ENCODE assay signal across 30 mouse cellular contexts in genomic region chr4:130215392-130215791, GRCm38 (mm10). TPM values are rescaled to one million over a fixed set of nuclear protein-coding genes. Genes with fewer than 3 reads are reported as not detected.
"Had no signal": no experiment of that assay in that cellular context is flagged by ENCODE, and none has a peak within 500 bp of the region (broad histone marks: within the 10 kb centered on the region; RNA-seq: fewer than 3 reads in every experiment).

No protein-coding gene starts in this region.

- H3K4me2 ChIP-seq: heart, embryonic 11.5 days; heart, embryonic 13.5 days; heart, embryonic 15.5 days; hindbrain, embryonic 13.5 days; hindbrain, embryonic 15.5 days; kidney, embryonic 15.5 days; limb, embryonic 13.5 days; limb, embryonic 15.5 days; liver, embryonic 12.5 days had no signal

- ATAC-seq: hindbrain, postnatal 0 days; liver, embryonic 12.5 days had no signal

- H3K4me1 ChIP-seq: heart, embryonic 13.5 days; heart, embryonic 15.5 days; hindbrain, embryonic 13.5 days; hindbrain, embryonic 15.5 days; kidney, embryonic 15.5 days; limb, embryonic 13.5 days; limb, embryonic 15.5 days had no signal

- H3K4me3 ChIP-seq: gastrocnemius, adult 2 months; heart, adult 2 months; heart, embryonic 13.5 days; heart, embryonic 15.5 days; hindbrain, embryonic 13.5 days; hindbrain, embryonic 15.5 days; kidney, embryonic 15.5 days; layer of hippocampus, adult 2 months; limb, embryonic 13.5 days; limb, embryonic 15.5 days; liver, embryonic 12.5 days had no signal

- H3K36me3 ChIP-seq: heart, embryonic 13.5 days; heart, embryonic 15.5 days; hindbrain, embryonic 13.5 days; hindbrain, embryonic 15.5 days; kidney, embryonic 15.5 days; limb, embryonic 13.5 days; limb, embryonic 15.5 days; liver, embryonic 12.5 days had no signal

- H3K9me3 ChIP-seq: heart, embryonic 13.5 days; heart, embryonic 15.5 days; hindbrain, embryonic 13.5 days; hindbrain, embryonic 15.5 days; kidney, embryonic 15.5 days; limb, embryonic 13.5 days; limb, embryonic 15.5 days; liver, embryonic 12.5 days had no signal

- H3K27me3 ChIP-seq: heart, embryonic 15.5 days; hindbrain, embryonic 13.5 days; hindbrain, embryonic 15.5 days; limb, embryonic 13.5 days; limb, embryonic 15.5 days had no signal

- H3K27ac ChIP-seq: gastrocnemius, adult 2 months; heart, adult 2 months; heart, embryonic 13.5 days; heart, embryonic 15.5 days; hindbrain, embryonic 13.5 days; hindbrain, embryonic 15.5 days; hindbrain, postnatal 0 days; kidney, embryonic 15.5 days; layer of hippocampus, adult 2 months; limb, embryonic 13.5 days; limb, embryonic 15.5 days; liver, embryonic 12.5 days; liver, embryonic 14.5 days had no signal

- DNase-seq: gastrocnemius, adult 2 months; gastrocnemius, postnatal 10 days; gastrocnemius, postnatal 25 days; heart, adult 2 months; heart, postnatal 14 days; heart, postnatal 36 days; kidney, adult 18-20 months; kidney, adult 9 months; kidney, postnatal 10 days; layer of hippocampus, adult 9-11 months; layer of hippocampus, postnatal 36 days; left cerebral cortex, postnatal 4 days had no signal

- H3K9ac ChIP-seq: heart, embryonic 13.5 days; heart, embryonic 15.5 days; hindbrain, embryonic 13.5 days; hindbrain, embryonic 15.5 days; kidney, embryonic 15.5 days; limb, embryonic 13.5 days; limb, embryonic 15.5 days; liver, embryonic 12.5 days; liver, embryonic 14.5 days had no signal

RNA-seq across cellular contexts. Expression of gene Gm853, which starts 6.8 kb away (rescaled TPM):
- polyA plus RNA-seq: frontal cortex, adult 2 months; heart, adult 2 months; heart, embryonic 11.5 days; heart, embryonic 13.5 days; heart, embryonic 15.5 days; heart, postnatal 0 days; intestine, embryonic 14.5 days; limb, embryonic 11.5 days; limb, embryonic 13.5 days; limb, embryonic 15.5 days; liver, adult 2 months; liver, embryonic 12.5 days; liver, embryonic 14.5 days; liver, embryonic 16.5 days had no signal
